Mouse (Mus musculus): ENCODE results near the gene Dot1l.

GRCm38 (mm10) chr10:80831136-80831535 is 76.1 kb downstream of the Dot1l start:
- TF ChIP-seq ZKSCAN1 (IDR thresholded peaks at IDR 0.05; ENCODE audit: borderline replicate concordance, low read depth, low read length) (no peak), SMC3 (IDR thresholded peaks at IDR 0.05; ENCODE audit: low read depth, low read length) (no peak), HCFC1 (IDR thresholded peaks at IDR 0.05; ENCODE audit: low read depth, low read length) (no peak), CHD1 (IDR thresholded peaks at IDR 0.05; ENCODE audit: low read depth, low read length) (no peak), NELFE (IDR thresholded peaks at IDR 0.05; ENCODE audit: low read depth, low read length) (no peak), CTCF (conservative IDR thresholded peaks at IDR 0.05 in 1 of 2, IDR thresholded peaks at IDR 0.05 in 1 of 2; ENCODE audit: low read depth in 2 of 2, low read length in 2 of 2) (no peak), POLR2A (IDR thresholded peaks at IDR 0.05; ENCODE audit: low read depth, low read length) (no peak), KAT2A (IDR thresholded peaks at IDR 0.05; ENCODE audit: insufficient replicate concordance, low read length) (no peak), USF1 (IDR thresholded peaks at IDR 0.05; ENCODE audit: low read depth, low read length) (no peak)
